Mouse (Mus musculus): ENCODE measurements around the gene 6430571L13Rik.

Gene 6430571L13Rik

GRCm38 (mm10) chr9:107307099-107307872 is 33.1 kb upstream of the 6430571L13Rik start:
- DNase-seq: no peak

- no peak for DNase-seq
Observed at GRCm38 (mm10) chr9:107307886-107308285, 32.5 kb upstream of the 6430571L13Rik start.

GRCm38 (mm10) chr9:107308346-107309000 is 31.9 kb upstream of the 6430571L13Rik start:
- no peak for DNase-seq

- DNase-seq: no peak
Observed at GRCm38 (mm10) chr9:107309171-107309570, 31.2 kb upstream of the 6430571L13Rik start.

GRCm38 (mm10) chr9:107309600-107309999 is 30.8 kb upstream of the 6430571L13Rik start:
- no peak for DNase-seq

- DNase-seq: peak; percentile 69
Observed at GRCm38 (mm10) chr9:107312811-107313584, 27.4 kb upstream of the 6430571L13Rik start.

GRCm38 (mm10) chr9:107313926-107314325 is 26.5 kb upstream of the 6430571L13Rik start:
- DNase-seq: no peak

- no peak for DNase-seq
Observed at GRCm38 (mm10) chr9:107315791-107316190, 24.6 kb upstream of the 6430571L13Rik start.

- DNase-seq: no peak
Observed at GRCm38 (mm10) chr9:107322461-107323050, 17.8 kb upstream of the 6430571L13Rik start.

GRCm38 (mm10) chr9:107323558-107323957 is 16.8 kb upstream of the 6430571L13Rik start:
- DNase-seq: peak; percentile 20

- DNase-seq: no peak
Observed at GRCm38 (mm10) chr9:107324799-107325561, 15.4 kb upstream of the 6430571L13Rik start.

- no peak for DNase-seq
Observed at GRCm38 (mm10) chr9:107325904-107326303, 14.5 kb upstream of the 6430571L13Rik start.

- DNase-seq: no peak
Observed at GRCm38 (mm10) chr9:107327879-107328620, 12.4 kb upstream of the 6430571L13Rik start.

- no peak for DNase-seq
Observed at GRCm38 (mm10) chr9:107330791-107331190, 9.6 kb upstream of the 6430571L13Rik start.

GRCm38 (mm10) chr9:107333686-107334085 is 6.7 kb upstream of the 6430571L13Rik start:
- no peak for DNase-seq

GRCm38 (mm10) chr9:107334356-107334755 is 6.0 kb upstream of the 6430571L13Rik start:
- DNase-seq: peak; percentile 61

- no peak for DNase-seq
Observed at GRCm38 (mm10) chr9:107335046-107335445, 5.4 kb upstream of the 6430571L13Rik start.

GRCm38 (mm10) chr9:107335909-107336308 is 4.5 kb upstream of the 6430571L13Rik start:
- DNase-seq: peak; percentile 76

GRCm38 (mm10) chr9:107336386-107336785 is 4.0 kb upstream of the 6430571L13Rik start:
- no peak for DNase-seq

- peak; percentile 81 for DNase-seq
Observed at GRCm38 (mm10) chr9:107338172-107338883, 2.1 kb upstream of the 6430571L13Rik start, which contains the start of gene Hemk1. Hemk1 (minus strand) TSS chr9:107338350.

Data from thymus, postnatal 14 days (tissue).